Mouse (Mus musculus) monocyte, adult 2 months (primary cell): Measurements from ENCODE around the gene Pomgnt2.

Source experiments
- DNase-seq, 2 experiments: peaks; one replicate each; pipeline ENCODE4 v3.0.0; 2022; ENCODE audit warnings: low spot score in 2 of 2, low read depth in 1 of 2

The Pomgnt2 gene

GRCm38 (mm10) chr9:122013629-122014028 lies 16.7 kb upstream of the Pomgnt2 start:
- DNase-seq, result no peak

- no peak for DNase-seq
Measured at GRCm38 (mm10) chr9:122012816-122013215, 15.9 kb upstream of the Pomgnt2 start.

- DNase-seq, result no peak
Measured at GRCm38 (mm10) chr9:122010751-122011150, 13.8 kb upstream of the Pomgnt2 start.

- no peak for DNase-seq
Measured at GRCm38 (mm10) chr9:122008876-122009275, 12.0 kb upstream of the Pomgnt2 start.

DNA sequence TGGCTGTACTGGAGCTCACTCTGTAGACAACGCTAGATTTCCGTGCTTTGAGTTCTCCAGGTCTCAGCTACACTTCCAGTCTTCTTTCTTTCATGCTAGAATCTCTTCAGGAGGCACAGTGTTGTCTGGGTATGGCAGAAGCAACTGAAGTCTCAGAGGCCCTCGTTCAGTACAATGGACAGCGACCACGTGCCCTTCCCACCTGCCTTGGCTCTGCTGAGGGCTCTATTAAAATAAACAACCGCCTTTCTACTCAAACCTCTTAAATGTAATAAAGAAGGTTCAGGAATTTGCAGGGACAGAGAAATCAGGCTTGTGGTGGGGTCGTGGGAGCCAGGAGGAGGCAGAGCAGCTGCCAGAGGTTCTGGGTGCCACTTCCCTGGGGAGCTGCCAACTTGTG lies 9.7 kb upstream of the Pomgnt2 start:
- DNase-seq, result no peak

- DNase-seq, result no peak
Measured at GRCm38 (mm10) chr9:122006175-122006574, 9.3 kb upstream of the Pomgnt2 start.

DNA sequence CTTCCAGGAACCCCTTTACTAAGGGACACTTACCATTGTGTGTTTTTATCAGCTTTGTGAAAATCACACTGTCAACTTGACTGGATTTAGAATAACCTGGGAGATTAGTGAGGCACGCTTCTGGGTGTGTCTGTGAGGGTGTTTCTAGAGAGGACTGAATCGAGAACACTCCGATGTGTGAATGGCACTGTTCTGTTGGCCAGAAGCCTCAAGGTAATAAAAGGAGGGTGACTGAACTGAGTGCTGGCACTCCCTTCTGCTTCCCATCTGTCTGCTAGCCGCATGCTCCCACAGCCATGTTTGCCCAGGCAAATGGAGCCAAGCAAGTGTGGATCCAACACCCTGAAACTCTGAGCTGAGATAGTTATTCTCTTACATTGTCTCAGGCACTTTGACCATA lies 1.1 kb upstream of the Pomgnt2 start:
- no peak for DNase-seq

GRCm38 (mm10) chr9:121995508-121996131 lies 1.3 kb downstream of the Pomgnt2 start:
- no peak for DNase-seq

DNA sequence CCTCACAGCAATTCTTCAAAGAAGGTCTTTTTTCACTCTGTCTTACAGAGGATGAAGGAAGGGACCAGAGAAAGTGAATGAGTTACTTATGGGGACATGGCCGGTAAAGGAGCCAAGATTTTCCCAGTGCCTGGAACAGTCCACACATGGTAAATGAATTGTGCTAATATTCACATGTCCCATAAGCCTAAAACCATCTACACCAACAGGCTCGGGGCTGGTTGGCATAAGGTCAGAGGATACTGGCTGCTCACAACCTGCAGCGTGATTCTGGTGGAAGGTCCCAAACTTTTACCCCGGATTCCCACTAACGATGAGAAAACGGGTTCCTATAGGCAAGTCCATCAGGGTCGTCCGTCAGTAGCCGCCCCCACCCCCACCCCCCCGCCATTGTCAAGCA lies 1.8 kb downstream of the Pomgnt2 start:
- no peak for DNase-seq

- DNase-seq, result no peak
Measured at GRCm38 (mm10) chr9:121993047-121993446, 3.9 kb downstream of the Pomgnt2 start.

DNA sequence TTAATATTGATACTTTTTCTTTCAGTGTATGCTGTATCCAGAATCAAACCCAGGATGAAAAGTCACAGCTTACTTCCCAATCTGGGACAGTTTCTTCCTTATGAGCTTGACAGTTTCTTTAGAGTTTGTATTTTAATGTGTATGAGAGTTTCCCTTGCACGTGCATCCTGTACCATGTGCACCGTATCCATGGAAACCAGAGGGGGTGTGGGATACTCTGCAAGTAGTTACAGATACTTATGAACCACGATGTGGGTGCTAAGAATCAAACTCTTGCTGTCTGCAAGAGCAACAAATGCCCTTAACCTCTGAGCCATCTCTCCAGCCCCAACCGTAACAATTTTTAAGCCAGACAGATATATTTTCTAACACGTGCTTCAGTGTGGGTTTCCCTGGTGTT lies 5.9 kb downstream of the Pomgnt2 start:
- no peak for DNase-seq

- DNase-seq, result no peak
Measured at GRCm38 (mm10) chr9:121989536-121989935, 7.4 kb downstream of the Pomgnt2 start.

DNA sequence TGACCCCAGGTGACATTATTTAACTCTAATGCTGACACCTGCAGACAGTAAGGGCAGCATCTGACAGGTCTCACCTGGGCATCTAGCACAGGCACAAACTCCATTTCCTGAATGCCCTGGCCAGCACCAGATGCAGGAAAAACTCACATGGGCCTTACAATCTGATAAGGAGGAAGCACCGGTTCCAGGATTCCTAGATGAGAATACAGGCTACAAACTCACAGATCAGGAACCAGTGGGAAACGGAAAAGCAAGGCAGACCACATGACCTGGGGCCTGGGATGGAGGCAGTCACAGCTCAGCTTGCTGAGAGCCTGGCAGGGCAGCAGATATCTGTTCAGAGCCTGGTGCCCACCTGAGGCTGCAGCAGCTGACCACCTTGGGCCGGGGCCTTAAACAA lies 8.0 kb downstream of the Pomgnt2 start:
- DNase-seq, result no peak

DNA sequence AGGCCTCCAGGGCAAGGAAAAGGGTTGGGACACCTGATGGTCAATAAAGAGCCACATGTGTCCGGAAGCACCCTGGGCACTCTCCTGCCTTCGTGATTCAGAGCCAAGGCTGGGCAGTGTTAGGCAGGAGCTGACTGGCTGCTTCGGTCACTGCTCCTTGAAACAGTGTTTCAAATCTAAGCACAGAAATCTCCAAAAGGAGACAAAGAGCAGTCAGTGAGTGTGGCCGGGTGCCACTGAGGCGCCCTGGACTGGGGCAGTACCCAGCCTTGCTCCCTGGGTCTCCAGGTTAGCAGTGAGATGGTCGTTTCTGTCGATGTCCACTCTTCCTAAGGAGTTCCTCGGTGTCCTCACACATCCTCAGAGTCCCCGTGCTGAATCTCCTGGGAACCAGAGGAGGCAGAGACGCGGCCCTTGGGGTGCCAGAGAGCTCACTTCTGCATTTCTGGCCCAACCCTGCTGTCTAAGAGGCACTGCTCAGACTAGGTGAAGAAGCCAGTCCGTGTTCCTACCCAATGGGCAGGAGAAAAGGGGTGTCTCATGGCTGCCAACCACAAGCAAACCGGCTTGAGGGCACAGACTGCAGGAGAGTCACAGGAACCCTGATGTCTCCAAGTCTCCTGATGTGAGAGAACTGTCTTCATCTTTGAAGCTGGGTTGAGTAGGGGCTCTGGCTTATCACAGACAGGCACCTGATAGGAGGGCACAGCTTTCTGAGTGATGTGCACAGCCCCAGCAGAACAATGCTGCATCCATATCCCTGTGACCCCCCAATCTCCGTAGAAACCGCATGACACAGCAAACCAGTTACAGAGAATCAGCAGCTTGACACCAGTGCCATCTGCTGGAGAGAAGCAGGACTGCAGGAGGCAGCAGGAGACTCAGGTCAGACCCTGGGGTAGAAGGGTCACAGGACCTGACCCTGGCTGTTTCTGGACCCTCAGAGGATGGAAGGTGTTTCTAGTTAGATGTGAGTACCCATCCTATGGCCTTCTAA lies 12.1 kb downstream of the Pomgnt2 start:
- DNase-seq, result peak in 1 of 2 experiments; percentile 41

DNA sequence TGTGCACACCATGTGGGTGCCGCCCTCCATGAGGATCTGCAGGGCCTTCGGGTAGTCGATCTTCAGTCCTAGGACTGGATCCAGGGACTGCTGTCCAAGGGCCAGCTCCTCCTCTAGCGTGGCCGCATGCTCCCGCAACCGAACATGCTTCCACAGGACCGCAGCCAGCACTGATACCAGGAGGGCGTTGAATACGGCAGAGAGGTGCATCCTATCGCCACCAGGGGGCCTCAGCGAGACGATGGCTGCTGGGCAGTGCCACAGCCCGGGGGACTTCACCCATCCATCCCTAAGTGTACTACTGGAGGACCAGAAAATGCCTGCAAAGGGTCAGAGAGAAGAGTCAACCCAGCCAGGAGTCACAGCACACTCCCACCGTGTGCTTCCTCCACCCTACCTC lies 13.4 kb downstream of the Pomgnt2 start:
- DNase-seq, result peak in 1 of 2 experiments; percentile 12

DNA sequence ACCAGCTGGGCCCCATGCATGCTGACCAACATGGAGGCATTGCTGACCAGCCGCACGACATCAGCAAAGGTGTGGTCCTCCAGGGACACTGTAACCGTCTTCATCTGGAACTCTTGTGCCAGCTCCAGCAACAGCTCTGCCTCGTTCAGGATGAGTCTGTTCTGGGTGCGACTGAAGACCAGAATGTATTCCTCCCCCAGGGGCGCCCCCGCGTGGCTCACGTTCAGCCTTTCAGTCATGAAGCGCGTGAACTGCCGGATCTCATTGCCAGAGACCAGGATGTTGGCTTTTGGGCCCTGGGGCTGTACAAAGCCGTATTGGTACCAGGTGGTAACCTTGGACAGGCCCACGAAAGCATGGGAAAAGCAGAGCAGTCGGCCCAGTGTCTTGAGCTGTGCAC lies 14.2 kb downstream of the Pomgnt2 start:
- no peak for DNase-seq

DNA sequence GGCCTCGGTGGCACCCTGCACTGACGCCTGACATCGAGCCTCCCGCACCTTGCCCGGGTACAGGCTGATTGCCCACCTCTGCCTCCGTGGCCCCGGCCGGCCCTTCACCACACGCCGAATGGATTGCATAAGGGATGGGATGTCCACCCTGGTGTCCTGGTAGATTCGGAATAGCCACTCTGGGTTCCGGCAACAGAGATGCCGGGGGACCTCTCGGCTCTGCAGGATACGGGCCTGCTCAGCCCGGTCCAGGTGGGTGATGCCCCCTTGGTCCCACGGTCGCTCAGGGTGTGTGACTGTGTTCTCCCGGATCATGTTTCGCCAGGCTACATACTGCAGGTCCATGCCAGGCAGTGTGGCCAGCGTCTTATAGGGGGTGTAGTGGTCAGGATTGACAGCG lies 14.7 kb downstream of the Pomgnt2 start:
- no peak for DNase-seq

DNA sequence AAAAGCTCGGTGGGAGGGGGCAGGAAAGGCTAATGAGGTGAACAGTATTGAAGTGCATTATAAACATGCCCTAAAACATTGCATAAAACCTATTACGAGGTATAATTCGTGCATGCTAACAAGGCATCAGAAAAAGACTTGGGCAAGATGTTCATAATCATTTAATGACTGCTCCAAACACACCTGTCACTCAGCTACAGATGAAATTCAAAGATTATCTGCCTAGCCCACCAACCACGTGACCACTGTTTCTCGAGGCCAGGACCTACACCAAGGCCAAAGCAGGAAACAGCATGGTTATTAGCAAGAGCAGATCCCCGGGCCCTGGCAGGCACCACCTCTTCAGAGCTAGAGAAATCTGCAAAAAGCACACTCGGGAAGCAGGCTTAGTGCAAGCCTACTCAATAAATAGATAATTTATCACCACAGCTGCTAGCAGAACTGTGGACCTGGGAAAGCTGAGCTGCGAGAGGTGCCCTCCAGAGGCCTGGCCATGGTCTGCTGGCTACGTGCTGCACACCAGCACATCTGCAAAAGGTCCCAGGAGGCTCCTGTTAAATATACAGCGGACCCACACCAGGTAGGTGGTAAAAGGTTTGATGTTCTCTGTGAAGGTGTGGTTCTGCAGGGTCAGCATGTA lies 15.3 kb downstream of the Pomgnt2 start:
- no peak for DNase-seq

DNA sequence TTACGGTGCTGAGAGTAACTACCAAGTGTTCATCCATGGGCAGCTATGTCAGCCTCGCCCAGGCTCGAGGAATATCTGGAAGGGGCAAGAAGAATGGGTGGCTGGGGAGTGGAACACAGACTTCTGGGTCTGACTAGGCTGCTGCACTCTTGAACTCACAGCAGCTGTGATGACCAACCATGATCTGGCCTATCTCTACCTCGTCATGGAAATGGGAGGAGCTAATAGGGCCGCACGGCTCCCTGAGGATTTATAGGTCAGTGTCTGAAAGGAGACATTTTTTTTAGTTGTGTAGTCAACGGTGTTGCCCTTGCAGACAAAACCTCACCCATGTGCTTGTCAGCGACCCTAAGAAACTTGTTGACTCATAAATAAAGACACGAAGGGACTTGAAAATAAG lies 15.9 kb downstream of the Pomgnt2 start:
- DNase-seq, result no peak

- no peak for DNase-seq
Measured at GRCm38 (mm10) chr9:121975321-121975720, 21.6 kb downstream of the Pomgnt2 start.

DNA sequence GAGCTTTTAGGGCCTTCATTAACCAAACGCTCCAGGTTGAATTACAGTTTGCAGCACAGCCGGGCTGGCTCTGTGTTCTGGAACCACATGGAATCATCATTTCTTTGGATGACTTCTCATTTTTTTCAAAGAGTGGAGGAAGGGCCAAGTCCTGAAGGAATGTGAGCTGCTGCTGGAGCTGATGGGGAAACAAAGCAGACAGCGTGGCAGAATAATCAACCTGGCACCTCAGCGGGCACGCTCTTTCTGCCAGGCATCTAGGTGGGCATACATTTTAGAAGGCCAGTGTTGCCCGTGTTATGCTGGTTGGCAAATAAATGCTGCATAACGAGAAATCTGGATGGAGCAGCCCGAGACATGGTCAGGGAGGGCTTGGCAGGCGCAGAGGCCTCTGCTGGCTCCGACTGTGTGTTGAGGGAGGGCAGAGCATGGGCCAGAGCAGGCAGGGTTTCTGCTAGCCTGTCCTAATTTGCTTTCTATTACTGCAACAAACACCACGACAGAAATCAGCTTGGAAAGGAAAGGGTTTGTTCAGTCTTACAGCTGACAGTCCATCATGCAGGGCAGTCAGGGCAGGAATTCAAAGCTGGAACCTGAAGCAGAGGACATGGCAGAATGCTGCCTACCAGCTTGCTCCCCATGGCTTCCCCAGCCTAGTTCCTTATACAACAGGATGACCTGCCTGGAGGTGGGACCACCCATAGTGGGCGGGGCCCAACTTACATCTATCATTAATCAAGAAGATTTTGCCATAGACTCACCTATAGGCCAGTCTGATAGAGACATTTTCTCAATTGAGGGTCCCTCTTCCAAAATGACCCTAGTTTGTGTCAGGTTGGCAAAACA lies 22.5 kb downstream of the Pomgnt2 start:
- no peak for DNase-seq
